Mouse (Mus musculus) olfactory bulb, adult 2 months (tissue): ENCODE results near the gene Syngr1.

Experiments
- CTCF ChIP-seq: fragments of 200-500 bp; IDR thresholded peaks from 2 replicates; pipeline ENCODE4 v1.5.1; 2012; ENCODE audit warnings: low read depth, mild to moderate bottlenecking, low read length, moderate library complexity; ENCODE audit not compliant: insufficient read depth
- POLR2A ChIP-seq: fragments of 200-500 bp; IDR thresholded peaks from 2 replicates; pipeline ENCODE4 v1.6.1; 2012; ENCODE audit warnings: mild to moderate bottlenecking, low read depth, low read length, moderate library complexity; ENCODE audit not compliant: insufficient read depth

GRCm38 (mm10) chr15:80044249-80044648, 46.9 kb upstream of the Syngr1 start:
- TF ChIP-seq CTCF (no peak), POLR2A (no peak)
